Mouse (Mus musculus) CH12.LX (cell line): ENCODE data around the gene Foxk2.
A peak's percentile ranks its signal among the peaks of the same experiment; 100 is the strongest.

Experiments used
- ELF1 ChIP-seq: IDR thresholded peaks from 2 replicates; pipeline ENCODE4 v1.6.1; 2014; ENCODE audit warnings: low read depth, mild to moderate bottlenecking, inconsistent platforms, low read length, improper control_type of control experiment
- IRF4 ChIP-seq: IDR thresholded peaks from 2 replicates; pipeline ENCODE4 v1.6.1; 2014; ENCODE audit warnings: low read depth, mild to moderate bottlenecking, inconsistent platforms, low read length, improper control_type of control experiment
- JUND ChIP-seq: conservative IDR thresholded peaks from 2 replicates; pipeline ENCODE4 v1.6.1; 2011; ENCODE audit warnings: low read depth, low read length, improper control_type of control experiment
- MAFK ChIP-seq: IDR thresholded peaks from 2 replicates; pipeline ENCODE4 v1.6.1; 2011; ENCODE audit warnings: low read length, improper control_type of control experiment; ENCODE audit not compliant: insufficient replicate concordance
- POLR2A ChIP-seq: IDR thresholded peaks from 2 replicates; pipeline ENCODE4 v1.6.1; 2011; ENCODE audit warnings: low read depth, mild to moderate bottlenecking, improper control_type of control experiment, low read length
- RAD21 ChIP-seq: IDR thresholded peaks from 2 replicates; pipeline ENCODE4 v1.6.1; 2011; ENCODE audit warnings: low read depth, mild to moderate bottlenecking, low read length, improper control_type of control experiment, moderate library complexity
- SMC3 ChIP-seq: IDR thresholded peaks from 2 replicates; pipeline ENCODE4 v1.6.1; 2011; ENCODE audit warnings: low read depth, low read length, improper control_type of control experiment
- USF1 ChIP-seq: IDR thresholded peaks from 2 replicates; pipeline ENCODE4 v1.6.1; 2014; ENCODE audit warnings: low read depth, mild to moderate bottlenecking, inconsistent platforms, low read length, improper control_type of control experiment
- ZMIZ1 ChIP-seq: IDR thresholded peaks from 2 replicates; pipeline ENCODE4 v1.6.1; 2012; ENCODE audit warnings: low read depth, mild to moderate bottlenecking, inconsistent platforms, low read length, improper control_type of control experiment

GRCm38 (mm10) chr11:121340287-121340686, 80.5 kb downstream of the Foxk2 start:
- no peak for TF ChIP-seq POLR2A
- no peak for TF ChIP-seq USF1
- no peak for TF ChIP-seq ZMIZ1
- 0 out of 2 replicates have a peak, but pooled peaks have one; percentile 9 for TF ChIP-seq IRF4
- no peak for TF ChIP-seq MAFK
- no peak for TF ChIP-seq SMC3
- no peak for TF ChIP-seq JUND
- TF ChIP-seq ELF1: no peak
- no peak for TF ChIP-seq RAD21
